Mouse (Mus musculus): Measurements from ENCODE around the gene Rab11fip3.

GRCm38 (mm10) chr17:26110156-26110555, 40.8 kb upstream of the Rab11fip3 start:
- TF ChIP-seq EP300 (optimal IDR thresholded peaks at IDR 0.05) (no peak), CTCF (IDR thresholded peaks at IDR 0.05; ENCODE audit: low read depth) (no peak)
